Mouse (Mus musculus): ENCODE results near the gene Bank1. TPM values are rescaled to one million over a fixed set of nuclear protein-coding genes. Genes with fewer than 3 reads are reported as not detected.

Gene Bank1
- 4.2 TPM for polyA plus RNA-seq (2017; shearing (Covaris generic))

GRCm38 (mm10) chr3:136325783-136326182 lies at the start of gene Bank1:
TSS of gene Bank1 (minus strand) at chr3:136326066.

All from CD4-positive, CD25-positive, alpha-beta regulatory T cell (primary cell).